Comparison of ENCODE assay signal across 46 mouse cellular contexts in the genomic region with DNA sequence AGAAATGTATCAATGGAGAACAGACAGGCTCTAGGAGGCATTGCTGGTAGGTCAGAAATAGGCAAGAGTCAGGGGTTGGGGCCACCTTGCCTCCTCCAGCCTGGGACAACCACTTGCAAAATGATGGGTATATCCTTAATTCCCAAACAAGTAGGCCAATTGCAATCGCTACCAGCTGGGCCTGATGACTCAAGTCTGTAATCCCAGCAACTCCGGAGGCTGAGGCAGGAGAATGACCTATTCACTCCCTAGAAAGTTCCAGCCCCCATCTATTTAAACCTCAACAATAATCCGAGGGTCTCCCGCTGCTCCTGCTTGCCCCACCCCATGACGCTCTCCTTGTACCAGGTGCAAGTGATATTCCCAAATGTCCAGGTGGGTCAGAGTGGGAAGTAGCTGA. TPM values are rescaled to one million over a fixed set of nuclear protein-coding genes. Genes with fewer than 3 reads are reported as not detected.
"Had no signal": no experiment of that assay in that cellular context is flagged by ENCODE, and none has a peak within 500 bp of the region (broad histone marks: within the 10 kb centered on the region; RNA-seq: fewer than 3 reads in every experiment).

A gene (plus strand): TSS at position 301 of the 400 bp plus-strand sequence.

- H3K4me1 ChIP-seq: limb, embryonic 10.5 days; limb, embryonic 12.5 days; limb, embryonic 13.5 days; limb, embryonic 15.5 days; liver, embryonic 12.5 days; liver, embryonic 13.5 days; liver, embryonic 15.5 days; lung, embryonic 15.5 days; midbrain, embryonic 10.5 days; midbrain, embryonic 12.5 days; midbrain, embryonic 13.5 days; midbrain, embryonic 15.5 days; neural tube, embryonic 12.5 days; neural tube, embryonic 13.5 days had no signal

- H3K36me3 ChIP-seq: limb, embryonic 10.5 days; liver, embryonic 12.5 days; liver, embryonic 13.5 days; liver, embryonic 15.5 days; lung, embryonic 15.5 days had no signal

- H3K4me3 ChIP-seq: limb, embryonic 10.5 days; limb, embryonic 12.5 days; limb, embryonic 13.5 days; limb, embryonic 15.5 days; liver, embryonic 12.5 days; liver, embryonic 13.5 days; liver, embryonic 15.5 days; lung, embryonic 15.5 days; megakaryocyte, embryonic 14.5 days; midbrain, embryonic 10.5 days; midbrain, embryonic 12.5 days; midbrain, embryonic 13.5 days; midbrain, embryonic 15.5 days; myocyte; neural tube, embryonic 12.5 days; neural tube, embryonic 13.5 days had no signal

- H3K4me2 ChIP-seq: limb, embryonic 12.5 days; limb, embryonic 13.5 days; limb, embryonic 15.5 days; liver, embryonic 11.5 days; liver, embryonic 12.5 days; liver, embryonic 13.5 days; liver, embryonic 15.5 days; lung, embryonic 14.5 days; lung, embryonic 15.5 days; midbrain, embryonic 11.5 days; midbrain, embryonic 12.5 days; midbrain, embryonic 13.5 days; midbrain, embryonic 15.5 days; neural tube, embryonic 12.5 days; neural tube, embryonic 13.5 days had no signal

- H3K27me3 ChIP-seq: limb, embryonic 12.5 days; limb, embryonic 13.5 days; limb, embryonic 15.5 days; liver, embryonic 12.5 days; liver, embryonic 13.5 days; liver, embryonic 15.5 days; lung, embryonic 15.5 days; megakaryocyte, embryonic 14.5 days; midbrain, embryonic 12.5 days; midbrain, embryonic 13.5 days; midbrain, embryonic 15.5 days; neural tube, embryonic 12.5 days; neural tube, embryonic 13.5 days had no signal

- H3K9me3 ChIP-seq: limb, embryonic 10.5 days; limb, embryonic 12.5 days; limb, embryonic 13.5 days; limb, embryonic 15.5 days; liver, embryonic 12.5 days; liver, embryonic 13.5 days; liver, embryonic 15.5 days; lung, embryonic 15.5 days; megakaryocyte, embryonic 14.5 days; midbrain, embryonic 10.5 days; midbrain, embryonic 12.5 days; midbrain, embryonic 13.5 days; midbrain, embryonic 15.5 days; neural tube, embryonic 12.5 days; neural tube, embryonic 13.5 days had no signal

- H3K9ac ChIP-seq: limb, embryonic 12.5 days; limb, embryonic 13.5 days; limb, embryonic 15.5 days; liver, embryonic 12.5 days; liver, embryonic 13.5 days; liver, embryonic 14.5 days; liver, embryonic 15.5 days; liver, postnatal 0 days; lung, embryonic 14.5 days; lung, embryonic 15.5 days; midbrain, embryonic 12.5 days; midbrain, embryonic 13.5 days; midbrain, embryonic 15.5 days; neural tube, embryonic 12.5 days; neural tube, embryonic 13.5 days had no signal

- DNase-seq: left cerebral cortex, postnatal 4 days; liver; liver, embryonic 13.5 days; liver, postnatal 0 days; lung, adult 18-20 months; lung, adult 2 months; lung, embryonic 14.5 days; lung, postnatal 10 days; lung, postnatal 14 days; lung, postnatal 36 days; lung, postnatal 4 days; midbrain, embryonic 14.5 days had no signal

- H3K27ac ChIP-seq: limb, embryonic 10.5 days; limb, embryonic 12.5 days; limb, embryonic 13.5 days; limb, embryonic 15.5 days; liver, embryonic 12.5 days; liver, embryonic 13.5 days; liver, embryonic 14.5 days; liver, embryonic 15.5 days; lung, embryonic 15.5 days; macrophage; midbrain, embryonic 10.5 days; midbrain, embryonic 12.5 days; midbrain, embryonic 13.5 days; midbrain, embryonic 15.5 days; neural tube, embryonic 12.5 days; neural tube, embryonic 13.5 days had no signal

- ATAC-seq: liver, embryonic 12.5 days; liver, postnatal 0 days; lung, postnatal 0 days; midbrain, embryonic 13.5 days; midbrain, embryonic 15.5 days; midbrain, embryonic 16.5 days had no signal

RNA-seq across cellular contexts. Expression of the gene that starts here (rescaled TPM):
- total RNA-seq: left cerebral cortex, postnatal 25 days; left cerebral cortex, postnatal 36 days; liver, adult 2 months; megakaryocyte progenitor cell, adult 5-6 weeks; megakaryocyte, adult 5-6 weeks; megakaryocyte-erythroid progenitor cell, adult 5-6 weeks; midbrain, postnatal 0 days; monocyte, adult 5-6 weeks had no signal
- polyA plus RNA-seq: limb, embryonic 10.5 days; limb, embryonic 11.5 days; limb, embryonic 12.5 days; limb, embryonic 13.5 days; limb, embryonic 14.5 days; limb, embryonic 15.5 days; liver, adult 2 months; liver, embryonic 11.5 days; liver, embryonic 12.5 days; liver, embryonic 13.5 days; liver, embryonic 14.5 days; liver, embryonic 15.5 days; liver, embryonic 16.5 days; liver, postnatal 0 days; lung, embryonic 14.5 days; lung, embryonic 15.5 days; lung, embryonic 16.5 days; macrophage; midbrain, embryonic 10.5 days; midbrain, embryonic 11.5 days; midbrain, embryonic 12.5 days; midbrain, embryonic 13.5 days; midbrain, embryonic 14.5 days; midbrain, embryonic 15.5 days; midbrain, embryonic 16.5 days; midbrain, postnatal 0 days; myocyte; neural tube, embryonic 11.5 days; neural tube, embryonic 12.5 days; neural tube, embryonic 13.5 days had no signal
